ENCODE assay signal across 17 mouse cellular contexts in the genomic region with DNA sequence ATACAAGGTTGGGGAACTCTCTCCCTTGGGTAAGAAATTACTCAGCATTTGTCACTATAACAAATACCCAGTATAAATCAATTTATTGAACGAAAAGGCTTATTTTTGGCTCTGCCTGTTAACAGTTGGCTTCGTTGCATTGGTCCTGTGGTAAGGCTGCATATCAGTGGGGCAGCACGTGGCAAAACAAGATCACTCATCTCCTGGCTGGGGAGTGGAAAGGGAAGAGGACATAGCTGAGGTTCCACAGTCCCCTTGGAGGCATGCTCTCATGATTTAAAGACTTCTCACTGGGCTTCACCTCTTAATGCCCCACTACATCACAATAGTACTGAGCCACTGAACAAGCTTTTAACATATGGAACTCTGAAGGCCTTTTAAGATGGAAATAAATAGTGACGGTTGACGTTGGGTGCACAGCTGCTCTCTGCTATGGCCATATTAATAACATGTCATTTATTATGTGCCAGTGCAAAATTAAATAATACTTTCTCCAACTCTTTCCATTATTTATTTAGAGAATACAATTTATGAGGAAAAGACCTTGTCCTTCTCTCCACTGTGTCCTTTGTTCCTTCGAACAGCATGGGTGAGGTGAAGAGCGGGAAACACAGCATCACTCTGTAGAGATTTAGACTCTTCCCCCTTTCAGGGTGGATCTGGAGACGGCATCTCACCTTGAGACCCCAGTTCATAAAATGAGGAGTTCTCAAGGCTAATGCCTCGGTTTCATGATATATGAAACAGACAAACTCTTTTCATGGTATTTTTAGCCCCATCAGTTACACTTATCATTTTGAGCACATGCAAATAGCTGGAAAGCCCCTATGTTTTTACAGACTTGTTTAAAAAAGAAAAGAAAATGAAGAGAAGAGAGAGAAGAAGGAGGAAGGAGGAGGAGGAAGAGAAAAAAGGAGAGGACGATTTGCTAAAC.
"Had no signal": no experiment of that assay in that cellular context is flagged by ENCODE, and none has a peak within 500 bp of the region (broad histone marks: within the 10 kb centered on the region; RNA-seq: fewer than 3 reads in every experiment).

No protein-coding gene starts in this region.

- H3K4me1 ChIP-seq: heart, embryonic 10.5 days; heart, embryonic 12.5 days; hindbrain, embryonic 13.5 days; hindbrain, embryonic 15.5 days; limb, embryonic 10.5 days; limb, embryonic 12.5 days; liver, embryonic 13.5 days had no signal

- H3K27me3 ChIP-seq: heart, embryonic 12.5 days; hindbrain, embryonic 13.5 days; hindbrain, embryonic 15.5 days; limb, embryonic 12.5 days; liver, embryonic 13.5 days had no signal

- H3K4me2 ChIP-seq: heart, embryonic 12.5 days; hindbrain, embryonic 13.5 days; hindbrain, embryonic 15.5 days; limb, embryonic 12.5 days; liver, embryonic 13.5 days had no signal

- H3K4me3 ChIP-seq: heart, embryonic 10.5 days; heart, embryonic 12.5 days; hindbrain, embryonic 13.5 days; hindbrain, embryonic 15.5 days; layer of hippocampus, adult 2 months; limb, embryonic 10.5 days; limb, embryonic 12.5 days; liver, embryonic 13.5 days had no signal

- ATAC-seq: hindbrain, postnatal 0 days; intestine, embryonic 16.5 days had no signal

- DNase-seq: gastrocnemius, postnatal 14 days; gastrocnemius, postnatal 36 days; heart, adult 18-20 months; heart, postnatal 14 days; heart, postnatal 36 days; layer of hippocampus, postnatal 36 days; liver; liver, embryonic 13.5 days had no signal

- H3K27ac ChIP-seq: heart, embryonic 10.5 days; hindbrain, embryonic 13.5 days; hindbrain, embryonic 15.5 days; hindbrain, postnatal 0 days; layer of hippocampus, adult 2 months; limb, embryonic 10.5 days; limb, embryonic 12.5 days; liver, embryonic 13.5 days had no signal

- H3K36me3 ChIP-seq: heart, embryonic 10.5 days; hindbrain, embryonic 13.5 days; hindbrain, embryonic 15.5 days; limb, embryonic 10.5 days; limb, embryonic 12.5 days; liver, embryonic 13.5 days had no signal

- H3K9ac ChIP-seq: heart, embryonic 12.5 days; hindbrain, embryonic 13.5 days; hindbrain, embryonic 15.5 days; limb, embryonic 12.5 days; liver, embryonic 13.5 days had no signal

- H3K9me3 ChIP-seq: heart, embryonic 10.5 days; heart, embryonic 12.5 days; hindbrain, embryonic 13.5 days; hindbrain, embryonic 15.5 days; limb, embryonic 10.5 days; liver, embryonic 13.5 days had no signal
